Mouse (Mus musculus) retina, postnatal 7 days (tissue): ENCODE measurements around the gene Slc35e2.

Experiments used
- DNase-seq: peaks from one replicate; pipeline ENCODE4 v3.0.0-alpha.2; 2012; ENCODE audit warnings: low read depth, low spot score

Gene Slc35e2

GRCm38 (mm10) chr4:155575521-155575920 lies 25.7 kb upstream of the Slc35e2 start:
- no peak for DNase-seq

- DNase-seq = no peak
These were observed 24.1 kb upstream of the Slc35e2 start for GRCm38 (mm10) chr4:155577132-155577531.

GRCm38 (mm10) chr4:155577741-155578140 lies 23.5 kb upstream of the Slc35e2 start:
- no peak for DNase-seq

- no peak for DNase-seq
These were observed 22.7 kb upstream of the Slc35e2 start for GRCm38 (mm10) chr4:155578336-155579125.

- DNase-seq = no peak
These were observed 20.8 kb upstream of the Slc35e2 start for GRCm38 (mm10) chr4:155580420-155580819.

GRCm38 (mm10) chr4:155582279-155582905 lies 18.8 kb upstream of the Slc35e2 start:
- no peak for DNase-seq

- no peak for DNase-seq
These were observed 11.9 kb upstream of the Slc35e2 start for GRCm38 (mm10) chr4:155589356-155589755.

GRCm38 (mm10) chr4:155591012-155591719 lies 10.1 kb upstream of the Slc35e2 start:
- DNase-seq = no peak

GRCm38 (mm10) chr4:155593780-155594179 lies 7.4 kb upstream of the Slc35e2 start:
- no peak for DNase-seq

GRCm38 (mm10) chr4:155595777-155596176 lies 5.4 kb upstream of the Slc35e2 start:
- DNase-seq = no peak

GRCm38 (mm10) chr4:155596606-155597005 lies 4.6 kb upstream of the Slc35e2 start:
- no peak for DNase-seq

GRCm38 (mm10) chr4:155598536-155598935 lies 2.7 kb upstream of the Slc35e2 start:
- DNase-seq = no peak

- DNase-seq = no peak
These were observed 1.1 kb upstream of the Slc35e2 start for GRCm38 (mm10) chr4:155599901-155600825.

GRCm38 (mm10) chr4:155601997-155602456 lies 811 bp downstream of the Slc35e2 start:
- no peak for DNase-seq

GRCm38 (mm10) chr4:155602753-155603152 lies 1.5 kb downstream of the Slc35e2 start:
- DNase-seq = no peak

- DNase-seq = no peak
These were observed 2.6 kb downstream of the Slc35e2 start for GRCm38 (mm10) chr4:155603801-155604200.

GRCm38 (mm10) chr4:155605132-155605531 lies 3.9 kb downstream of the Slc35e2 start:
- DNase-seq = no peak

GRCm38 (mm10) chr4:155606825-155607224 lies 5.6 kb downstream of the Slc35e2 start:
- DNase-seq = no peak

- no peak for DNase-seq
These were observed 10.6 kb downstream of the Slc35e2 start for GRCm38 (mm10) chr4:155611860-155612259.

GRCm38 (mm10) chr4:155613264-155613663 lies 12.0 kb downstream of the Slc35e2 start:
- DNase-seq = no peak

GRCm38 (mm10) chr4:155618321-155618720 lies 17.1 kb downstream of the Slc35e2 start:
- no peak for DNase-seq
